Mouse (Mus musculus) forebrain, embryonic 14.5 days (tissue): Measurements from ENCODE around the gene Pcdh9. TPM values are rescaled to one million over a fixed set of nuclear protein-coding genes. Genes with fewer than 3 reads are reported as not detected.
A peak's percentile ranks its signal among the peaks of the same experiment; 100 is the strongest.

Source experiments
- ATAC-seq: fragments of 200-750 bp; cut with Nextera tagmentation; 2 replicates; pipeline ENCODE4 v1.8.0; 2017; ENCODE audit warnings: mild to moderate bottlenecking, moderate library complexity
- DNase-seq: peaks from one replicate; pipeline ENCODE4 v3.0.0-alpha.2; 2015; ENCODE audit warnings: low spot score
- H3K27ac ChIP-seq: fragments of 300-500 bp; sonication (generic); 2 replicates; pipeline ENCODE4 v1.5.1; 2014; ENCODE audit warnings: low read depth, mild to moderate bottlenecking, control low read depth, low read length, moderate library complexity
- H3K27me3 ChIP-seq: fragments of 300-500 bp; sonication (generic); replicated peaks from 2 replicates; pipeline ENCODE4 v1.6.1; 2014; ENCODE audit warnings: low read length, control low read depth, mixed read lengths; ENCODE audit not compliant: control insufficient read depth, insufficient read depth
- H3K36me3 ChIP-seq: fragments of 300-500 bp; sonication (generic); 2 replicates; pipeline ENCODE4 v1.6.1; 2014; ENCODE audit warnings: low read length, control low read depth; ENCODE audit not compliant: control insufficient read depth, insufficient read depth
- H3K4me1 ChIP-seq: fragments of 300-500 bp; sonication (generic); 2 replicates; pipeline ENCODE4 v1.6.1; 2014; ENCODE audit warnings: antibody characterized with exemption, low read length, control low read depth; ENCODE audit not compliant: control insufficient read depth, insufficient read depth
- H3K4me2 ChIP-seq: fragments of 300-500 bp; sonication (generic); 2 replicates; pipeline ENCODE4 v1.6.1; 2014; ENCODE audit warnings: mild to moderate bottlenecking, control low read depth, low read length
- H3K4me3 ChIP-seq: fragments of 300-500 bp; sonication (generic); 2 replicates; pipeline ENCODE4 v1.5.1; 2014; ENCODE audit warnings: low read depth, low read length, control low read depth
- H3K9ac ChIP-seq: fragments of 300-500 bp; sonication (generic); 2 replicates; pipeline ENCODE4 v1.6.1; 2014; ENCODE audit warnings: mild to moderate bottlenecking, low read length, control low read depth, moderate library complexity
- H3K9me3 ChIP-seq: fragments of 300-500 bp; sonication (generic); replicated peaks from 2 replicates; pipeline ENCODE4 v1.6.1; 2016; ENCODE audit warnings: low read length, control low read depth, mixed read lengths; ENCODE audit not compliant: control insufficient read depth
- WGBS: fragments of 180-500 bp; shearing (Covaris S2); extraction: QIAGEN DNeasy Blood & Tissue Kit; methylation state at CpG from one replicate; pipeline ENCODE4 v1.1.7; 2014; 5-methylcytosine and 5-hydroxymethylcytosine counted together
- polyA plus RNA-seq: library from polyadenylated mRNA; unstranded; fragments of >200 nt; fragmentation: Nextera tagmentation; extraction: Ambion mirVana; gene quantifications from 2 replicates; pipeline ENCODE4 v1.2.1, GENCODE M21; 2014

Gene Pcdh9
- polyA plus RNA-seq, 1 experiment from 2014 or later = 52.3 TPM

DNA sequence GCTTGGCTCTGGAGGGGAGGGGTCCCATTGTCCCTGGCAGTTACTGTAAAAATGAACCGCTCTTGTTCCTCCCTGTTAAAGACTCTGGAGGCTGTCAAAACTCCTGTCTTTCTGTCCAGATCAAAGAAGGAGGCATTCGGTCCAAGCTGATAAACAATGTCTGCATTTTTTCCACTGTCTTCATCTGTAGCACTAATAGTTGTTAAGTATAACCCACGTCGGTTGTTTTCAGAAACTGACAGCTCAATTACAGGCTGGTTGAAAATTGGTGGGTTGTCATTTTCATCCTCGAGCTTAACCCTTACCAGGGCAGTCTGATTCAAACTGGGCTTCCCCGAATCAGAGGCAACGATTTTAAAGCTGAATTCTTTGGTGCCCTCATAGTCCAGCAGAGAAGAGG, 3.4 kb downstream of the Pcdh9 start:
- Histone ChIP-seq H3K27me3 (no peaks in the 10 kb centered on the region), H3K36me3 (peaks cover 9% of the 10 kb centered on the region; the same call in 1 of the 2 replicates), H3K9ac (peak overlapping the region; percentile 68), H3K4me1 (peaks cover 15% of the 10 kb centered on the region), H3K27ac (no peak overlapping the region), H3K4me2 (peak overlapping the region; percentile 83), H3K4me3 (peak overlapping the region; percentile 53), H3K9me3 (no peaks in the 10 kb centered on the region)
- ATAC-seq (no peak), DNase-seq (peak; percentile 60)
- 49% methylated on average over 7 of the region's 7 CpGs for WGBS

DNA sequence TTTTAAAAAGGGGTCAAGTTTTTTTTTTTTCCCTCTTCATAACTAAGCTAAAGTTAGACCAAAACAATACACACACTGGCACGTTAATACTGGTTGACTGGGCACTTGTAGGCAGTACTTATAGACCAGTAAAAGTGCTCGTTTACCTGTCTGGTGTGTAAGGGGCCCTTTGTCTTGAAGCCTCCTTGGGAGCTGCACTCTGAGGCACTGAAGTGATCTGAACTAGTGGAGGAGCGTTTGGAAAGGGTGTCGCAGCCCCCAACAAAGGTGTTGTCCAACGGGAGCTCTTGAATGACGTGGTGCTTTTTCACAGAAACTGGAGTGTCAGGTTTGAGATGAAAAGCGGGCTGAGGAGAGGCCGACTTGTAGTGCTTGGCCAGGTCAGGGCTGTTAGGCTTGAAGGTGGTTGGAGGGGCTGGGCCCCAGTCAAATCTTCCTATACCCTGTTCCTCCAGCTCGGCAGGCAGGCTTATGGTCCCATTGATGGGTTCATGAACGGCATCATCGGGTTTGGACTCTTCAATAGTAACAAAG, 4.9 kb downstream of the Pcdh9 start:
- Histone ChIP-seq H3K4me2 (peak overlapping the region; percentile 83; the same call in 1 of the 2 replicates), H3K4me3 (no peak overlapping the region), H3K36me3 (peaks cover 9% of the 10 kb centered on the region; the same call in 1 of the 2 replicates), H3K9ac (no peak overlapping the region), H3K27me3 (no peaks in the 10 kb centered on the region), H3K4me1 (peaks cover 15% of the 10 kb centered on the region), H3K27ac (no peak overlapping the region), H3K9me3 (no peaks in the 10 kb centered on the region)
- WGBS = 59% methylated on average over 11 of the region's 11 CpGs
- ATAC-seq (no peak), DNase-seq (no peak)

DNA sequence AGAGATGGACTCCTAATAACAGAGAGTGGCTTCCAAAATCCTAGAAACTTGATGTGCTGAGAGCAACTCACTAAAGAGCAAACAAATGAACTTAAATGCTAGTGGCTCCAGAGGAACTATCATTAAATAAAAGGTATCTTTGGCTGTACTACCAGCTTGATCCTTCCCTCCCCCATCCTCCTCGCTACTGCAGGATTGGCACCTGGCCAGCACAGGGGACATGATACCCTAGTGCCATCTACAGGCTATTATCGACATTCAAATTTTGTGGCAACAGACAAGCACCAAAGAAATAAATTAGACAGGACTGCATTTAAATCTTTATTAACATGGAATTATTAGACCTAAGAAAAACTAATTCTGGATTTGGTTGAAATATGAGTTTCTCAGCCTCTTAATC, 6.0 kb downstream of the Pcdh9 start:
- peak overlapping the region; percentile 43 for H3K4me2 ChIP-seq
- H3K27me3 ChIP-seq = no peaks in the 10 kb centered on the region
- no peak overlapping the region for H3K27ac ChIP-seq
- H3K9me3 ChIP-seq = no peaks in the 10 kb centered on the region
- WGBS = 1% methylated on average over 2 of the region's 2 CpGs
- DNase-seq (peak; percentile 91), ATAC-seq (peak; percentile 66; the same call in 1 of the 2 replicates)
- peak overlapping the region; percentile 17 for H3K4me3 ChIP-seq
- peaks cover 15% of the 10 kb centered on the region for H3K4me1 ChIP-seq
- no peak overlapping the region for H3K9ac ChIP-seq
- H3K36me3 ChIP-seq = peaks cover 9% of the 10 kb centered on the region; the same call in 1 of the 2 replicates

DNA sequence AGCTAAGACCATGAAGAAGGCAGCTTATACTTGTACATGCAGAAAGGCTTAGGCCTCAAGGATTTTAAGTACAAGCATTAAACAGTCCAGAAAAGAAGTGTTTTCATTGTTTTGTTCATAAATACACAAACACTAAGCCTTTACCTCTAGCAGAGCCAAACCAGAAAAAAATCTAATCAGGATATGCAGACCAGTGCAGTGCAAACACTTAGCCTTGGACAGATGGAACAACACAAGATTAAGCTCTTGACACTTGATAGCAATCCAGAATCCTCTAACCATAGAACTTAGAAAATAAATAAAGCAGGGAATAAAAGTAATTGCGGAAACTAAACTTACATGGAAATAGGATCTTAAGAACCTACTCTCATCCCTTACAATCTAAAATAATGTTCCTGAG, 10.4 kb downstream of the Pcdh9 start:
- H3K27ac ChIP-seq = no peak overlapping the region
- H3K4me1 ChIP-seq = peaks cover 6% of the 10 kb centered on the region; the same call in 1 of the 2 replicates
- no peaks in the 10 kb centered on the region for H3K9me3 ChIP-seq
- WGBS = 91% methylated on average over 1 of the region's 1 CpGs
- no peak overlapping the region for H3K9ac ChIP-seq
- H3K27me3 ChIP-seq = no peaks in the 10 kb centered on the region
- no peaks in the 10 kb centered on the region for H3K36me3 ChIP-seq
- DNase-seq (no peak), ATAC-seq (no peak)
- no peak overlapping the region for H3K4me2 ChIP-seq
- H3K4me3 ChIP-seq = no peak overlapping the region

DNA sequence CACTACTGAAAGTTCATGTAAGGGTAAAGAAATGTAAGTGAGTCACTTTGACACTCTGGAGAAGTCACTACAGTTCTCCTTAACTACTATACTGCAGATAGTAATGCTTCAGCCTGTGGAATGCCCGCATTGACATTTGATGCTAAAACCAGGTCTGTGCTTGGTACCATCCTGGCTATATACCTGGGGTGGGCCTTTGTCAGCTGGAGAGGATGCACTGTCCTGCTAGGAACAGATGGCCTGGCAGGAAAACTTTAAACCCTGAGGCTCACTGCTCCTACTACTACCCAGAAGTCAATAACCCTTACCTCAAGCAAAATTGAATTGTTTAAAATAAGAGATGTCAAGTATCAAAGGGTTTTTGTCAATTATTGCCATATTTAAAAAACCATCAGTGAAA, 14.5 kb downstream of the Pcdh9 start:
- Histone ChIP-seq H3K9me3 (no peaks in the 10 kb centered on the region), H3K4me1 (0 out of 2 replicates have a peak, but pooled peaks cover 4% of the 10 kb centered on the region), H3K4me2 (no peak overlapping the region), H3K9ac (no peak overlapping the region), H3K4me3 (no peak overlapping the region), H3K36me3 (no peaks in the 10 kb centered on the region), H3K27me3 (no peaks in the 10 kb centered on the region), H3K27ac (no peak overlapping the region)
- ATAC-seq = no peak
- 100% methylated on average over 1 of the region's 1 CpGs for WGBS
- DNase-seq = no peak

DNA sequence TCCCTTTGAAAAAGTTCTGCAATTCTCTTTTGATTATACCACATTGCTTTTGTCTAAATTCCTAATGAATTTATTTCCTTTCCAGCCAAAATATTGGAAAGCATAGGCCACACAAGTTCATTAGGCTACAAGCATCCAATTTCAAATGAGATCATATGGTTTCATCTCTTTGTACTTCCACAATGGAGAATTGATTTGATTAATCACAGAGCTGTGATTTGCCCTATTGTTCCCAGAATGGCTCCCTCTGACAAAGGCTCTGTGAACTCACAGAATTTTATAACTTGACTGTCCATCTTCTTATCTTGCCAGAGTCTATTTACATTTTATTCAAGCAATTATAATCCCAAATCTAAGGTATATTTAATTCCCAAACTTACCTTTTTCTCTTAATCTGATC, 22.3 kb downstream of the Pcdh9 start:
- Histone ChIP-seq H3K4me3 (no peak overlapping the region), H3K36me3 (no peaks in the 10 kb centered on the region), H3K9me3 (no peaks in the 10 kb centered on the region), H3K27me3 (no peaks in the 10 kb centered on the region), H3K4me1 (no peaks in the 10 kb centered on the region), H3K4me2 (no peak overlapping the region), H3K27ac (no peak overlapping the region), H3K9ac (no peak overlapping the region)
- ATAC-seq = no peak
- no peak for DNase-seq

DNA sequence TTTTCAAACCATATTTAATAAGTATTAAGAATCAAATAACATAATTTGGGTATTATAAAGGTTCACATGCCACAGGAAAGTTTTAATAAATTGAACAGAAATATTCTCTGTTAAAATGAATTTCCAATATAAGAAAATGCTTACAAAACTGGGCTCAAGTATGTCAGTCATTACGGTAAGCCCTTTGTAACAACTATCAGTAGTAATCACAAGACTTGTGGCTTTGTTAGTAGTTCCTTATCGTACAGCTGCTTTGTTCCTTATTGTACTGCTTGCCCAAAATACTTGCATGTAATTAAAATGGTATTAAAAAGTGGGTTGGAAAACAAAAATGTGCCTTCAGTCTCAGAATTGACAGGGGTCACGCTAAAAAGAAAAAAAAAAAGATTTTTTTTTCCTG, 32.4 kb downstream of the Pcdh9 start:
- no peak overlapping the region for H3K27ac ChIP-seq
- ATAC-seq (no peak), DNase-seq (no peak)
- no peaks in the 10 kb centered on the region for H3K36me3 ChIP-seq
- no peak overlapping the region for H3K4me3 ChIP-seq
- no peaks in the 10 kb centered on the region for H3K4me1 ChIP-seq
- no peak overlapping the region for H3K4me2 ChIP-seq
- H3K9ac ChIP-seq = no peak overlapping the region
- no peaks in the 10 kb centered on the region for H3K9me3 ChIP-seq
- H3K27me3 ChIP-seq = no peaks in the 10 kb centered on the region
- WGBS = 48% methylated on average over 3 of the region's 3 CpGs

DNA sequence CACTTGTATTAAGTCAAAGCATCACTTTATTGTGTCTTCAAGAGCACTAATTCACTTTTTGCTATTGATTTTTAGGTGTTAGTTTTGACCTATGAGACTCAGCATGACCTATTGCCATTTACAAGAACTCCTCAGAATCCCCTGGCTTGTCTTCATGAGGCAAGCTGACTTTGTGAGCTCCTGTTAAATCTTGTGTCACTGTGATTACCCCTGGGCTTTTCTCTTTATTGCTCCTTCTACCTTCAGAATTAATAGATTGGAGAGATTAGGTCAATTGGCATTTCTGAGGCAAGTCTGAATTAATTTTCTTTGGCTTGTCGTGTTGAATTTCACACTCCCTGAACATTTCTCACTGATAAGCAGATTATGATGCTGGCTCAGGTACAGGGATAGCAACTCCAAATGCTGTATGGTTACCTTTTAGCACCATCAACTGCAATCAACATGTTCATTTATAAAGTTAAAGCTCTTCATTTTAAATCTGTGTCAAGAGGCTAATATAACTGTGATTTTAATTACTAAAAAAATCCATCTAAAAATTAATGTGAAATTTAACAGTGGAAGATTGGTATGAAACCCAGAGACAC, 44.3 kb downstream of the Pcdh9 start:
- no peak overlapping the region for H3K9ac ChIP-seq
- no peaks in the 10 kb centered on the region for H3K27me3 ChIP-seq
- H3K4me3 ChIP-seq = no peak overlapping the region
- WGBS = 19% methylated on average over 1 of the region's 1 CpGs
- no peak for ATAC-seq
- DNase-seq = no peak
- no peaks in the 10 kb centered on the region for H3K36me3 ChIP-seq
- H3K4me2 ChIP-seq = no peak overlapping the region
- H3K27ac ChIP-seq = no peak overlapping the region
- H3K4me1 ChIP-seq = peaks cover 6% of the 10 kb centered on the region
- no peaks in the 10 kb centered on the region for H3K9me3 ChIP-seq

DNA sequence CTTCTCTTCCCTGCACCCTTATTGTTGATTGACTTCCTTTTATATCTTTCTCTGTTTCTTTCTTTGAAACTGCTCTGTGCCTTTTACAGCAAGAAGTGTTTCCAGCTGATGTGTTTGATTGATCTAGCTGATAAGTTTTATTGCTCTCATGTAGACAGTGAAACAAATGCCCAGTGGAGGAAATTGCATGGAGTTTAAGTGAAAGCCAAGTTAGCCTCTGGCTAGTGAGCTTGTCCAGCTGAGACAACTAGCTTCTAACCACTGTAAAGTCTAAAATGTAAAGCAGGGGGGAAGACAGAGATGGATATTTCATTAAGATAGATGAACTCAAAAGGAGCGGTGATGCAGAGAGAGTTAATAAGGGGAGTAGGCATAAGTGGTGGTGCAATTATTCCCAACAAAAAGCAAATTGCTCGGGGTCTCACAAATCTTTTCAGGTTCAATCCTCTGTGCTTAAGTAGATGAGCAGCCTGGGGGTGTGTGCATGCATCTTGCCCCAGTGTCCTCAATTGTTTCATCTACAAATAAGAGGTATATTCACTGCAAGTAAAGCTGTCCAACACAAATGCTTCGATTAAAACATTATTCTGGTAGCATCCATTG, 47.7 kb downstream of the Pcdh9 start:
- 1% methylated on average over 3 of the region's 3 CpGs for WGBS
- peak; percentile 19 for DNase-seq
- no peaks in the 10 kb centered on the region for H3K36me3 ChIP-seq
- H3K27me3 ChIP-seq = no peaks in the 10 kb centered on the region
- H3K4me1 ChIP-seq = peaks cover 6% of the 10 kb centered on the region
- peak; percentile 57 for ATAC-seq
- no peak overlapping the region for H3K4me2 ChIP-seq
- no peak overlapping the region for H3K27ac ChIP-seq
- H3K9ac ChIP-seq = no peak overlapping the region
- no peaks in the 10 kb centered on the region for H3K9me3 ChIP-seq
- no peak overlapping the region for H3K4me3 ChIP-seq
